Mouse (Mus musculus): ENCODE measurements around the gene St5. TPM values are rescaled to one million over a fixed set of nuclear protein-coding genes. Genes with fewer than 3 reads are reported as not detected.
A peak's percentile ranks its signal among the peaks of the same experiment; 100 is the strongest.

Gene St5
- polyA plus RNA-seq, 1 experiment: 28.6 TPM

- H3K4me3 ChIP-seq (ENCODE audit: insufficient read depth, poor library complexity, severe bottlenecking): no peak overlapping the region
- no peak for TF ChIP-seq MAX (IDR thresholded peaks at IDR 0.05)
- TF ChIP-seq CEBPB (IDR thresholded peaks at IDR 0.05; ENCODE audit: low read depth): no peak
- TF ChIP-seq MYOG (IDR thresholded peaks at IDR 0.05; ENCODE audit: control insufficient read depth, extremely low read depth, insufficient read length): no peak
- no peak for TF ChIP-seq FOSL1 (IDR thresholded peaks at IDR 0.05; ENCODE audit: insufficient read depth, low read length, poor library complexity, severe bottlenecking)
- TF ChIP-seq MYOD1 (IDR thresholded peaks at IDR 0.05; ENCODE audit: control insufficient read depth, insufficient read length, low read depth): no peak
- no peak for TF ChIP-seq CTCF (IDR thresholded peaks at IDR 0.05; ENCODE audit: control insufficient read depth, insufficient read depth, insufficient read length)
- no peak for TF ChIP-seq USF1 (IDR thresholded peaks at IDR 0.05; ENCODE audit: low read depth)
- H3K79me2 ChIP-seq (ENCODE audit: control insufficient read depth, insufficient read depth): no peaks in the 10 kb centered on the region
- H3K27me3 ChIP-seq (ENCODE audit: control insufficient read depth, insufficient read depth, insufficient read length): no peaks in the 10 kb centered on the region
- H3K36me3 ChIP-seq (ENCODE audit: control insufficient read depth, insufficient read depth): peaks cover 45% of the 10 kb centered on the region
- H3K79me3 ChIP-seq (ENCODE audit: low read depth): no peaks in the 10 kb centered on the region
- H3ac ChIP-seq (ENCODE audit: control insufficient read depth, insufficient read length, low read depth): no peak overlapping the region
These were observed 173.7 kb downstream of the St5 start for GRCm38 (mm10) chr7:109529741-109530140.

- Histone ChIP-seq H3K4me3 (ENCODE audit: insufficient read depth, poor library complexity, severe bottlenecking) (no peak overlapping the region), H3K27me3 (ENCODE audit: control insufficient read depth, insufficient read depth, insufficient read length) (no peaks in the 10 kb centered on the region)
These were observed 175.0 kb downstream of the St5 start for GRCm38 (mm10) chr7:109528356-109528755.

GRCm38 (mm10) chr7:109527536-109527935, 175.9 kb downstream of the St5 start:
- Histone ChIP-seq H3K27me3 (ENCODE audit: control insufficient read depth, insufficient read depth, insufficient read length) (no peaks in the 10 kb centered on the region), H3K4me3 (ENCODE audit: insufficient read depth, poor library complexity, severe bottlenecking) (no peak overlapping the region), H3ac (ENCODE audit: control insufficient read depth, insufficient read length, low read depth) (no peak overlapping the region), H3K79me2 (ENCODE audit: control insufficient read depth, insufficient read depth) (peaks cover 7% of the 10 kb centered on the region), H3K79me3 (ENCODE audit: low read depth) (peaks cover 6% of the 10 kb centered on the region), H3K36me3 (ENCODE audit: control insufficient read depth, insufficient read depth) (peaks cover 54% of the 10 kb centered on the region)
- TF ChIP-seq FOSL1 (IDR thresholded peaks at IDR 0.05; ENCODE audit: insufficient read depth, low read length, poor library complexity, severe bottlenecking) (no peak), CTCF (IDR thresholded peaks at IDR 0.05; ENCODE audit: control insufficient read depth, insufficient read depth, insufficient read length) (no peak), USF1 (IDR thresholded peaks at IDR 0.05; ENCODE audit: low read depth) (no peak), MAX (IDR thresholded peaks at IDR 0.05) (no peak), CEBPB (IDR thresholded peaks at IDR 0.05; ENCODE audit: low read depth) (no peak), MYOD1 (IDR thresholded peaks at IDR 0.05; ENCODE audit: control insufficient read depth, insufficient read length, low read depth) (no peak), MYOG (IDR thresholded peaks at IDR 0.05; ENCODE audit: control insufficient read depth, extremely low read depth, insufficient read length) (no peak)

More at GRCm38 (mm10) chr7:109528356-109528755, 175.0 kb downstream of the St5 start:
- no peaks in the 10 kb centered on the region for H3K79me2 ChIP-seq (ENCODE audit: control insufficient read depth, insufficient read depth)
- TF ChIP-seq MYOD1 (IDR thresholded peaks at IDR 0.05; ENCODE audit: control insufficient read depth, insufficient read length, low read depth) (no peak), FOSL1 (IDR thresholded peaks at IDR 0.05; ENCODE audit: insufficient read depth, low read length, poor library complexity, severe bottlenecking) (no peak), MAX (IDR thresholded peaks at IDR 0.05) (no peak), MYOG (IDR thresholded peaks at IDR 0.05; ENCODE audit: control insufficient read depth, extremely low read depth, insufficient read length) (no peak), CTCF (IDR thresholded peaks at IDR 0.05; ENCODE audit: control insufficient read depth, insufficient read depth, insufficient read length) (no peak), CEBPB (IDR thresholded peaks at IDR 0.05; ENCODE audit: low read depth) (no peak), USF1 (IDR thresholded peaks at IDR 0.05; ENCODE audit: low read depth) (no peak)
- no peaks in the 10 kb centered on the region for H3K79me3 ChIP-seq (ENCODE audit: low read depth)
- no peak overlapping the region for H3ac ChIP-seq (ENCODE audit: control insufficient read depth, insufficient read length, low read depth)
- H3K36me3 ChIP-seq (ENCODE audit: control insufficient read depth, insufficient read depth): peaks cover 48% of the 10 kb centered on the region

- Histone ChIP-seq H3K36me3 (ENCODE audit: control insufficient read depth, insufficient read depth) (peaks cover 58% of the 10 kb centered on the region), H3ac (ENCODE audit: control insufficient read depth, insufficient read length, low read depth) (no peak overlapping the region), H3K4me3 (ENCODE audit: insufficient read depth, poor library complexity, severe bottlenecking) (no peak overlapping the region), H3K27me3 (ENCODE audit: control insufficient read depth, insufficient read depth, insufficient read length) (no peaks in the 10 kb centered on the region), H3K79me2 (ENCODE audit: control insufficient read depth, insufficient read depth) (peaks cover 22% of the 10 kb centered on the region), H3K79me3 (ENCODE audit: low read depth) (peaks cover 17% of the 10 kb centered on the region)
- TF ChIP-seq MYOD1 (IDR thresholded peaks at IDR 0.05; ENCODE audit: control insufficient read depth, insufficient read length, low read depth): no peak
- TF ChIP-seq MAX (IDR thresholded peaks at IDR 0.05): no peak
- TF ChIP-seq MYOG (IDR thresholded peaks at IDR 0.05; ENCODE audit: control insufficient read depth, extremely low read depth, insufficient read length): no peak
- TF ChIP-seq USF1 (IDR thresholded peaks at IDR 0.05; ENCODE audit: low read depth): no peak
- TF ChIP-seq CEBPB (IDR thresholded peaks at IDR 0.05; ENCODE audit: low read depth): no peak
- no peak for TF ChIP-seq CTCF (IDR thresholded peaks at IDR 0.05; ENCODE audit: control insufficient read depth, insufficient read depth, insufficient read length)
- TF ChIP-seq FOSL1 (IDR thresholded peaks at IDR 0.05; ENCODE audit: insufficient read depth, low read length, poor library complexity, severe bottlenecking): no peak
These were observed 177.4 kb downstream of the St5 start for GRCm38 (mm10) chr7:109525740-109526663.

GRCm38 (mm10) chr7:109524763-109525162, 178.6 kb downstream of the St5 start:
- Histone ChIP-seq H3K79me3 (ENCODE audit: low read depth) (peaks cover 29% of the 10 kb centered on the region), H3ac (ENCODE audit: control insufficient read depth, insufficient read length, low read depth) (no peak overlapping the region), H3K79me2 (ENCODE audit: control insufficient read depth, insufficient read depth) (peaks cover 35% of the 10 kb centered on the region), H3K27me3 (ENCODE audit: control insufficient read depth, insufficient read depth, insufficient read length) (no peaks in the 10 kb centered on the region), H3K36me3 (ENCODE audit: control insufficient read depth, insufficient read depth) (peaks cover 66% of the 10 kb centered on the region), H3K4me3 (ENCODE audit: insufficient read depth, poor library complexity, severe bottlenecking) (no peak overlapping the region)
- no peak for TF ChIP-seq MYOG (IDR thresholded peaks at IDR 0.05; ENCODE audit: control insufficient read depth, extremely low read depth, insufficient read length)
- peak; percentile 85 for TF ChIP-seq CEBPB (IDR thresholded peaks at IDR 0.05; ENCODE audit: low read depth)
- TF ChIP-seq CTCF (IDR thresholded peaks at IDR 0.05; ENCODE audit: control insufficient read depth, insufficient read depth, insufficient read length): no peak
